Mouse (Mus musculus) thymus, postnatal 25 days (tissue): ENCODE data around the gene Slc8a3.
A peak's percentile ranks its signal among the peaks of the same experiment; 100 is the strongest.

ENCODE experiments used
- DNase-seq: peaks from one replicate; pipeline ENCODE4 v3.0.0; 2022

Gene Slc8a3

DNA sequence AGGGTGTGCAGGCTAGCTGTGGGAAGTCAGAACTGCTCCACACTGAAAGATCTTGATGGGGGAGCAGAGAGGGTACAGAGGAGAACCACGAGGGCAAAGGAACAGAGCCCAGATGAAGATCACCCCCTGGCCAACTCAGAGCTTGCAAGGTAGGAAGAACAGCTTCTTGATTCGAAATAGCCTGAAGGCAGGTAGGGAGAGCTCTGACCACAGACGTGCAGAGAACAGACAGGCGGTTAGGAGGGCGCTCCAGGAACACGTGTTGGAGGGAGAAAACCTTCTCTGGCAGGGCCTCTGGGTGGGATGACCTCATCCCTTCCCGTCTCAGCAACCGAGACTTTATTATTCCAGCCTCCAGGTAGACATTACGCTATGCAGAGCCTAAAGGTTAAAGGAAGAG is 157.7 kb downstream of the Slc8a3 start:
- DNase-seq, result no peak

DNA sequence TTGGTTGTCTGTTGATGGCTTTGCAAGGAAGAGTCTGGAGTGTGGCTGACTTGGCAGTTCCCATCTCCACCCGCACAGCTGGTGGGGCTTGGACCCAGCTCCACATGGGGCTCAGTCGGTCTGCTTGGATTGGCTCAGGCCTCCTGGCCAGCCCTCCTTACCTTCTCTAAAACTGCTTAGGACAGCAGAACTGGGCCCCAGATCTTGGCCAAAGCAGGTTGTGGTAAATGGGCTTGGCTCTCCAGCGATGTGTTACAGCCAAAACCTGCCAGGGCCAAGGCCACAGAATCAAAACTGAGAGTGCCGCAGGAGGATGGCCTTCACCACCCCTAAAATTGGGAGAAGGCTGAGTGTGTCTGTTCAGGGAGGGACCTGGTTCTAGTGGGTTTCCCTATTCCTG is 159.1 kb downstream of the Slc8a3 start:
- DNase-seq, result no peak

DNA sequence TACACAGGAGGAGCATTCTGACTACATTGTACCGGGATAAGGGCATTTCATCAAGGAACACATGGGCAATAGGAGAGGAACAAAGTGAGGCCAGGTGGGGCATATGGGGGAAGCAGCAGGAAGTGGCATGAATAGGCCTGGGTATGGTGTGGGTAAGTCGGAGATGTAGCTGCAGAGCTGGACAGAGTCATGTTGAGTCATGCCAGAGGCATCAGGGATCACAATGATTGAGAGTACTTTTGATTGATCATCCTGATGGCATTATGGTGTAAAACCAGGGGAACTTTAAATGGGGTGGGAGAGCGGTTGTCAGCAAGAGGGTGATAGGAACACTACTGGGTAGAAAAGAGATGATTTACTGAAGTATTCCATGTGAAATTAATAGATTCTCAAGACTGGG is 160.0 kb downstream of the Slc8a3 start:
- DNase-seq, result no peak

DNA sequence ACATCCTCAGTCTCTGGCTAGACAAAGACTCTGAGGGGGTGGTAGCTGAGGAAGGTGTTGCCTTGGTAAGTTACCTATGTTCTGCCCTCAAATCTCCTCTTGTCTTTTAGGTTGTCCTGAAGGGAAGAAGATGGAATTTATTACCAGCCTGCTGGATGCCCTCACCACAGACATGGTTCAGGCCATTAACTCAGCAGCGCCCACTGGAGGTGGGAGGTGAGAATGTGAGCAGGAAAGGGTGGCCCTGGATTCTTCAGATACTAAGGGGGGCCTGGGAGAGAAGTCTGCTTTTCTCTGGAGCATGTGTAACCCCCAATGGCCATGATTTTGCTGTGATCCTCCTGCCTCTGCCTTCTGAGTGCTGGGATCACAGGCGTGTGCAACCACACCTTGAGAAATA is 162.9 kb downstream of the Slc8a3 start:
- DNase-seq, result peak; percentile 19

DNA sequence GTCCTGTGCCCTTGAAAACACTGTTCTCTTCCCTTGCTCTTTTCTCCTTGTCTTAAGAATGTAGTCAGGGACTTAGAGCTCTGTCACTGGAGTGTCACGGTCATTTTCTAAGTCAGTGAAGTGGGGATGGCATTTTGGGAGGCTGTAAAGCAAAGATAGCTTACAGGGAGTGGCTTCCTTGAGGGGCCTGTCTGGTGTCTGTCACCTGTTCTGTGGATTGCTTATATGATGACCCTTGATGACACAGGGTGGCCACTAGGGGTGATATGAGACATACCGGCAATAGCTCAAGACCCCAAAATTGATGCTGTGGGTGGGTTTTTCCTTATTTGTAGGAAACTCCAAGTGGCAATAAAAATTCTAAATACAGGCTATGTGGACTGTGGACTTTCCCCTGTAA is 164.5 kb downstream of the Slc8a3 start:
- DNase-seq, result no peak

DNA sequence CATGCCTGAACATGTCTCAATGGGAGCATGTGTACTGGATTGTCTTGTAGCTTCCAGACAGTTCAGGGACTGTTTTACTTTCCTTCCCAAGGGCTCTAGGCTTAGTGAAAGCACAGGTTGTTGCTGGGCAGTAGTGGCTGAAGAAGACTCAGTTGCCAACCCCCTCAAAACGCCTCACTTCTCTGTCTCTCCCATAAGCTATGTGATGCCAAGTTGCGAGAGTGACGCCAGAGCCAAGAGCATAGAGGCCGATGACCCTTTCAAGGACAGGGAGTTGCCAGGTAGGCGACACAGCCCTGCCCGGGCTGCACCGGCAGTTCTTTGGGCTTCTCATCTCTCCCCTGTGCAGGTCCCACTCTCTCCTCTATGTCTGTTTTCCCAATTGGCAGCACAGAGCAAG is 164.9 kb downstream of the Slc8a3 start:
- no peak for DNase-seq

DNA sequence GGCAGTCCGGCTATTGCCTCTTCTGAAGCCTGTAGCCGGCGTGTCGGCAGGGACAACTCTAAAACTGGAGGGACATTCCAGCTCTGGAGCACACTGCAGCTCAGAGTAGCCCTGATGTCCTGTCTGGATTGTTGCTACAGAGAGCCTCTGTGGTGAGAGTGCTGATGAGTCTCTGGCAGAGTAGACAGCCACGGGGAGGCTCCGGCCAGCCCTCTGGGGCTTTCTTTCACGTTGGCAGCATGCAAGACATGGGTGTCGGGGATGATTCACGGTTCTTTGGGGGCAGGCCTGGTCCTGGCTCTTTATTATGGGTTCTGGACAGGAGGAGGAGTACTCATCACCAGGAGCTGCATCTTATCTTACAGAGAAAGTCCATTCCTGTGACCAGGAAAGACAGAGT is 165.8 kb downstream of the Slc8a3 start:
- DNase-seq, result no peak

DNA sequence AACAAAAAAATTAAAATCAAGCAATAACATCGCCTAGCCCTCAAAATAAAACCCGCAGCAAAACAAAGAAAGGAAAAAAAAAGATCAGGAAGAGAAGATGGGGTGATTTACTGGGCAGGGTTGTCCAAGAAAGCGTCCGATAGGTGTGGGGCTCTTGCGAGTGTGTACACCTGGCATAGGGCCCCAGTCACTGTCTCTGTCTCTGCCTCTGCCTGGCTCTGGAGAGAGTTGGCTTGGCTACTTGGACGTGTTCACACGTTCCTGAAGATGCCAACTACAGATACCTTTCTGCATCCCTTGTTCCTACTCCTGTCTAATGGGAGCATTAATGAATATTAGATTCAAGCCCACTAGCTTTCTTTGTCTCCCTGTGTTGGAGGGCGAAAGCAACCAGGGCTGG is 166.4 kb downstream of the Slc8a3 start:
- DNase-seq, result no peak

DNA sequence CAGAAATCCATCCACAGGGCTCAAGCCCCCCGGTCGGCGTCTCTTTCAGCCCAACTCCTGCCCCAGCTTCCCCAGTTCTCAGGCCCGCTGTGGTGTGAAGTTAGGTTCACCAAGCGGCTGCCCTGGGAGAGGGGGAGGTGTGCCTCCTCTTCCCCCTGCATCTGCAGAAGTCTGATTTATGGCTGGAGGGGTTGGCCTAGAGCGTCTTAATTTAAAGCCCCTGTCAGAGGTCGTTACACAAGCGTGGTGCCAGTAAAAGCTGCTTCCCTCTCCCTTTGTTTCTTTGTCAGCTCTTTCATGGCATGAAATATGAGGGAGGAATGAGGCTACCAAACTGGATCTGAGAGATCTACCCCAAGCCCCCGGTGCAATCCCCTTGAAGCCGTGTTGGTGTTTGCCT is 166.9 kb downstream of the Slc8a3 start:
- DNase-seq, result no peak

DNA sequence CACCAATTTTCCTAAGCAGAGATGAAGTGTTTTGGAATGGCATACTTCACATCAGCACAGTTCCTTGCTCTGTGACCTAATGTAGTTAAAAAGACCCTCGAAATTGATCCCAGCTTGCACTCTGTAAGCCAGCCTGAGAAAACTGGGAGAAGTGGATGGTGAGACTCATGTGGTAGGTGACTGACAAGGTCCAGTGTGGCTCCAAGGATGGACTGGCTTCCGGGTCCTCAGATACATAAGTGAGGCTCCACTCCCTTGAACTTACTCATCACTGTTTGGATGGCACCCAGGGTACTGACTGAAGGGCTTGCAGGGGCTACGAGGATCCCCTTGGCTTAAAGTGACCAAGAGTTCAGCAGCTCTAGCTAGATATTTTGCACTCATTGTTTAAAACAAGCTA is 169.4 kb downstream of the Slc8a3 start:
- no peak for DNase-seq

DNA sequence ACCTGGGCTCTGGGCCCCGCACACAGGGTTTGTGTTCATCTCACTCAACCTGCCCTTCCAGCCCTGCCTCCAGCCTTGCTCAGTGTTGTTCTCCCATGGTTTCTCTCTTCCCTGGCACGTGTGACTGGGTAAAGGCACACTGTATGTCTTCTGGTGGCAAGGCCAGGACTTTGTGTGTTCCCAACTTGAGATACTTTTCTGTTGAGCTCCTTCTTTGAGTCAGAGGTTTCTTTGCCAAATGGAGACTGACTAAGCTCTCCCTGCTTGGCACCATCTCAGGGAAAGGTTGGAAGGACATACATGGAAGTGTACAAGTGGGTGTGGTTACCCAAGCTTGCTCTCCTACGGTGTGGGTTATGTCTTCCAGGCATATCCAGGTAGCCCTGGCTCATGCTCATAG is 169.8 kb downstream of the Slc8a3 start:
- no peak for DNase-seq

DNA sequence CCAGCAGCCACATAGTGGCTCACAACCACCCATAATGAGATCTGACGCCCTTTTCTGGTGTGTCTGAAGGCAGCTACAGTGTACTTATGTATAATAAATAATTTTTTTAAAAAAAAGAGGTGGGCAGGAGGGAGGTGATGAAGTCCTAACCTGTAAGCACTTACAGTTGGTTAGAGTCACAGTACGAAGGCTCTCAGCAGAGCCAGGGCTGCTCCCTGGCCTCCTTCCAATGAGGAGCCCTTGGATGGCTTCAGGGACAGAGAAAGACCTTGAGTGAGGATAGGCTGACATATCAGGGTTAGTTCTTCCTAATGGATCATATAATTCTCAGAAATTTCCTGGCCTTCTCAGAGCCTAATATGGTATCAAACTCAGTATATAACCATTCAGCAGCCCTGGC is 171.7 kb downstream of the Slc8a3 start:
- no peak for DNase-seq

DNA sequence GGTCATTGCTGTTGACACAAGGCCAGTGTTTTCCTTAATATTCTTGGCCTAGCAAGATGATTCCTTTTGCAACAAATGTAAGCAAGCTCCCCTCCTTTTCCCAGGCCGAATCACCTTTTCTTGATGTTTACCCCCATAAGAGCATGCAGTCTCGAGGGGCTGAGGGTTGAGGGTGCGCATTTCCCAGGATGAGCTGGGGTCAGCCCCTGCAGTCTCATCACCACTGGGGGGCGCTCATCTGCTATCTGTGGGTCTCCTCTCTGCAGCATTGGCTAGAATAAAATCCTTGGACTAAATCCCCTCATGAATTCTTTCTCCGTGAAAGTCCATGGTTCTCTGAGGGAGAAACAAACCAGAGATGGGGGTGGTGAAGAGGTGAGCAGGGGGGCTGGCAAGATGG is 172.1 kb downstream of the Slc8a3 start:
- peak; percentile 34 for DNase-seq

DNA sequence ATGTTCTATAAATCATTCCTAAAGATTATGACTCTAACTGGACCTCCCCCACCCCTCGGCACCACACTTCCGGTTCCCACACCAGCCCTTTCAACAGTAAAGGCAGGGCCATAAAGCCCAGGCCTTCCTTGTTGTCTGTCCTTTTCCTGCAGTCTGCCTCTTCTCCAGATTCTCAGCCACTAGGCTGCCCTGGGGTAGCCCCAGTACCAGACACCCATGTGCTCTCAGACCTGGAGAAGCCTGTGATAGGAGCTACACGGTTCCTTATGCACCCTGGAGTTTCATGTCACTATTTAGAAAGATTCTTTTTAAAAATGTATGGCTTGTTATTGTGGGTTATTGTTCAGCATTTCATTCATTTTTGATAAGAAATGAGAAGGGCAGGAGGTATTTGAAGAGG is 172.6 kb downstream of the Slc8a3 start:
- no peak for DNase-seq

DNA sequence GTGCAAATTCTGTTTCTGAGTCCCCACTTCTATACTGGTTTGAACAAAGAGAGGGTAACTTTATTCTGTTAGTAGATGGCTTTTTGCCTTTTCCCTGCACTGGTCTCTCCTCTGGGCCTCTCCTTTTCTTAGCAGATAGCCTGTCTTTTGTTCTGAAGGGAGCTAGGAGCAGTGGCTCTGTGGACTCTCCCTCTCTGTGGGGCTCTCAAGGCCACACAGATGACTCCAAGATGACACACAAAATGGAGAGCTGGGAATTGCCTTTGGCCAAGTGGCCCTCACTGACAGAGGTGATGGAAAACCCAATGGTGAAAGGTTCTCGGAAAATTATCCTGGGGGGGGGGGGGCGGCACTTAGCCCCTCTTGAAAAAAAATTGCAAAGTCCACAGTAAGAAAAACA is 173.0 kb downstream of the Slc8a3 start:
- DNase-seq, result no peak

DNA sequence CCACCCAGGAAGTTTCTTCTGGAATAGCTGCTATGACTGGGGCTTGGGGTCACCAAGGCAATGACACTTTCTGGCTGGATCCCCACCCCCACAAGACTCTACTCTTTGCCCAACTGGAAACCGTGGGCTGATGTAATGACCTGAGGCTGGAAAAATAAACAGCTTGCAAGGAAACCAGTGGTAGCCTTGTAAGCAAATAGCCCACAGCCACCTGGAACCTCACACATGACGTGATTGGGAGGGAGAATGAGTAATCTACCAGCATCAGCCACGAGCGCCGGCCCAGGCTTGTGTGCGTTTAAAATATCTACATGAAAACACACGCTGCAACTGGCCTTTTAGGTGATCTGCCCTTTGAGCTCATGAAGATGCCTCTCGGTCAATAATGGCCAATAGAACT is 176.1 kb downstream of the Slc8a3 start:
- DNase-seq, result no peak

DNA sequence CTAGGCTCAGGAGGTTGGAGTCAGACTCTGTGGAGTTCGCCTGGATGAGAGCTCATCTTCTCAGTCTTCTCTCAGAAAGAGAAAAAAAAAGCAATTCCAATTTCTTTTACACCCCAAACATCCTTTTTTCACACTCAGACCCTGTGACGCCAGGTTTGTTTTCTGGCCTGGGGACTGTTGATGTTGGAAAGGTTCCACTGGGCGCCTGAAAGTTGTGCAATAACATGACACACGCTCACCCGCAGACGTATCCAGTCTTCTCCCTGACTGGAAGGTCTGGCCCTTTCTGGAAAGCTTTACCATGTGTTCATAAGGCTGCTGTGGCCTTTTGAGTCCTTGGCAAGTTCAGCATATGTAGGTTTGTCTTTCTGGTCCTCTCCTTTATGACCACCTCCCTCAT is 177.3 kb downstream of the Slc8a3 start:
- no peak for DNase-seq

DNA sequence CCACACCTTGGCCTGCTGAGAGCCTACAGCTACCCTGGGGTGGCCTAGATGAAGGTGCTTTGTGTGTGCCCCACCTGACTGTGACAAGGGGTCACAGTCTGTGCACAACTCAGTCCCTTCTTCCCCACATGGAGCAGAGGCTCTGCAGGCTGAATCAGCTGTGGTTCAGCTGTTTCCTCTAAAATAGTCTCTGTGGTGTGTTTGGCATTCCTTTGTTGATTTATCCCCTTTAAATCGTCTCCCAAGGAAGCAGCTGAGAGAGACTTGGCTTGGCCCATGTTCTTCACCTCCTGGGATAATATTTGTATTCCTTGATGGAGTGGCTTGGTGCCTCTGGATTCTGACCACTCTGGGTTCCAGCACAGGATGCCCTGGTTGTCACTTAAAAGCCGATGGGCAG is 180.9 kb downstream of the Slc8a3 start:
- DNase-seq, result no peak

DNA sequence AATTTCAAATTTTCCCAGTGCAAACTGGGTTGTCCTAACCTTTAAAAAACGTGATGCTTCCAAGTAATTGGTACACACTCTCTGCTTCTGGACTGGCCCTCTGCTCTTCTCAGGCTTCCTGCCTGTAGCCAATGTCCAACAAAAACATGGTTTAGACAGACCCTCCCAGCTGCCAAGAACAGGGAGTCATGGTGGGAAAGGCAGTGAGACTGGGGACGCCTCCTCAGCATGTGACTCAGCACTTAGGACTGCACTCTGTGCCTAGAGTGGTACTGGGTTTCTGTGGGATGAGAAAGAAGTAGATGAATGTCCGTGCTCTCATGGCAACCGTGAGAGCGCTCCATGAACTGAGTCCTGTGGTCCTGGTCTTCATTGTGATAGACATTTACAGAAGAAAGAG is 182.1 kb downstream of the Slc8a3 start:
- DNase-seq, result no peak

DNA sequence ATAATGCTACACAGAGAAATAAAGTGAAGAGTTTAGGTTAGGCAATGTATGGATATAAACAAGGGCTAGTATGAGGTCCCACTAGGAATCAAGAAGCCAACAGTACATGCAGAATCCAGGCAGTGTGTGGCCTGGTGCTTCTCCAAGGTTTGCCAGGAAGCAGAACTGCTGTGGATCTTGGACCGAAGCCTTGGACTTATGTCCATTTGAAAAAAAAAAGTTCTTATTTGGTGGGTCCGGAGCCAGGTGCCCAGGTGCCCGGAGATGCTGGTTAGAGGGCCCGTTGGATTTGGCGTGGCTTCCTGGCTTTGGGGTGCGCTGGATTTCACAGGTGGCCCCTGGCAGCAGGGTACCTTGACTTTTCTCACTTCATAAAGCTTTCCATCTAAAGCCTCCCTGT is 185.0 kb downstream of the Slc8a3 start:
- no peak for DNase-seq
